Mouse (Mus musculus) ES-Bruce4 (cell line): ENCODE data around the gene Irx4.

Experiments used
- CTCF ChIP-seq: IDR thresholded peaks from one replicate; pipeline ENCODE4 v1.8.1; 2011; ENCODE audit warnings: low read depth, low read length
- POLR2A ChIP-seq: IDR thresholded peaks from one replicate; pipeline ENCODE4 v1.8.1; 2011; ENCODE audit warnings: low read length; ENCODE audit not compliant: insufficient read depth

- no peak for TF ChIP-seq POLR2A
- no peak for TF ChIP-seq CTCF
These were observed 17.7 kb upstream of the Irx4 start for GRCm38 (mm10) chr13:73242556-73242955.
